Mouse (Mus musculus) right cerebral cortex, adult 2 months (tissue): ENCODE data around the gene Col8a2.

Source experiments
- DNase-seq, 2 experiments: peaks; one replicate each; pipeline ENCODE4 v3.0.0; 2021 to 2022; ENCODE audit warnings: low spot score in 2 of 2

The Col8a2 gene

DNA sequence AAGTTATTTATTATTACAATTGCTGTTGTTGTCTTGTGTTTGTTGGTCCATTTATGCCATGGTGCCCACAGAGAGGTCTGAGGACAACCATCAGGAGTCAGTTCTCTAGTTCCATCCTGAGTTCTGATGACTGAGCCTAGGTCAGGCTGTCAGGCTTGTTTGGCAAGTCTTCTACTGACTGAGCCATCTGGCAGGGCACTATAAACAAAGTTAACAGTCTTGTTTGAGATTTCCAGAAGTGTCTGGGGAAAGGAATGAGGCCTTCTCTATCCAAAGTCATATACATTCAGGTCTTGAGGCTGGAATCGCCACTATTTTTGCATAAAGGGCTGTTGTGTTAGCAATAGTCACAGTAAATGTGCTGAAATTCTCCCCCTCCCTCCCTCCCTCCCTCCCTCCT, 45.2 kb downstream of the Col8a2 start:
- no peak for DNase-seq

DNA sequence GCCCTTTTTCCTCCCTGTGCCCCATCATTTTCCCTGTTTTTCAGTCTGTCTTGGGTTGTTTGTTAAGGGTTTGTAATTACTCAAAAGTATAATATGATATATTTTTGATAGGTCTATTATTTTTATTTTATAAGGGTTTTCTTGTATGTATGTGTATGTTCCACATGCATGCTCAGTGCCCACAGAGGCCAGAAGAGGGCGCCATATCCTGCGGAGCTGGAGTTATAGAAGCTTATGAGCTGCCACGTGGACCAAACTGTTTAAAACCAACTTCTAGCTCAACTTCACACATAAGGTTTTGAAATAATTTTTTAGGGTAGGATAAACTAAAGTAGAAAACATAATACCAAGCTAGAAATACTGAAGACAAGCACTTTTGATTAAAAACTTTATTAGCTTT, 45.8 kb downstream of the Col8a2 start:
- no peak for DNase-seq

DNA sequence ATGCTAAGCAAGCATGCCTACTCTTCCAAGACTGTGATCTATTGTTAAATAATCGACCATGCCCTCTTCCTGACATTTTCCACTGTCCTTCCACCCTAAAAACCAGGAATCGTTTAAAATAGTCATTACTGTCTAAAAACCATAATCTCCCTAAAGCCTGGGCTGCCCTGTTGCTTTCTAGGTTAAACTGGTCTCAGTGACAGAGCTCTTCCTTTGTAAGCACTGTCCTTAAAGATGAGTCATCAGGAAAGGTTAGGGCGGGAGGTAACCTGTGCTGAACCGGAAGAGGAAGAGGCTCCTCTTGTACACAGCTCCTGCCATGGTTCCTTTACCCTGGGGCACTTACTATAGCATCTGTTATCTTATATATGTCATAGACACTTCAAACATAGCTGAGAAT, 52.9 kb downstream of the Col8a2 start:
- DNase-seq, result no peak

DNA sequence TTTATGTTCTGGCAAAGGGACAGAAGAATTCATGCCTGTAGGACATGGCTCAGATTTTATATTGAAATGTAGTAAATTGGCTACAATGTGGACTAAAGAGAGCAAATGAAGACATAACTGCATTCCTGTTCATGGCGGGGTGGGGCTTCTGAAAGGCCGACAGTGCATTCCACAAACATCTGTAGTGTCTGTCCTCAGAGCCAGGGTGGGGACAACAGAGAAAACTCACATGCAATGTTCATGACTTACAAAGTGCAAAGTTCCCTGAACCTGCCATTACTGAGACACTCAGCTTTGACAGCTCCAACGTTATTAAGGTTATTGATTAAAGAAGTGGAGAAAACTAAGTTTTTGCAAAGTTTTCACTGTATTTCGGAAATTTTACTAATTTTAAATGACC, 56.9 kb downstream of the Col8a2 start:
- DNase-seq, result no peak

DNA sequence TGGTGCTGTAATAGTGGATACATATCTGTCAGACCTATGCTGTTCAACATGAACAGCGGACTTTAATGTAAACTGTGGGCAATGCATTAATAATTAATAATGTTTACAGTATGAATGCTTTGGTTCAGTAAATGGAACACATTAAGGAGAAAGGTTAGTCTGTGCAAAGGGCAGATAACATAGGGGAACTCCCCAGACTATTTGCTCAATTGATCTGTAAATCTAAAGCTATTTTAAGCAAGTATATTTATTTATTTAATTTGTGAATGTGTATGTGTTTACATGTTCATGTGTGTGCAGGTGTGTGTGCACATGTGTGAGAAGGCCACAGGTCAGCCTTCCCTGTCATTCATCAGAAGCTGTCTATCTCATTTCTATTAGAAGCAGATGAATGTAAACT, 73.5 kb downstream of the Col8a2 start:
- no peak for DNase-seq
